Mouse (Mus musculus): ENCODE results near the gene BC048679. TPM values are rescaled to one million over a fixed set of nuclear protein-coding genes. Genes with fewer than 3 reads are reported as not detected.
"Not testable (repeated sequence)": the region's sequence is repeated elsewhere in the genome, so short reads cannot be mapped to it uniquely, and the experiment has no call there.

The BC048679 gene
- not detected for total RNA-seq (2021)
- long read RNA-seq, experiment 1: 0 reads
- long read RNA-seq, experiment 2: 0 reads

DNA sequence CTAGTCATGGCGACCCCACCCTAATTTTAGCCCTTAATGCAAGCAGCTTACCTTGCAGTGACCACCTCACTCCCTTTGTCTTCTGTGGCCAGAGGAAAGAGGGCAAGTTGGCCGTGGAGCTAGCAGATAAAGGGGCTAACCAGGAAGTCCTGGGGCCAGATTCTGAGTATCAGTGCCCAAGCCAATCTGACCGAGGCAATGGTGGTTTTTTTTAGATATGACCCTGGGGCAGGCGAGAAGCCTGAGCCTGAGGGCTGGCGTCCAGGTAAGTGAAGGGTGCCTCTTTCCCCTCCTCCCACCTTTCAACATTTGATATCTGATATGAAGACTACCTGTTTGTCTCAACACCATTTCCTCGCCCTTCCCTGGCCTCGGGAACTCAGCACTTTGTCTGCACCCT lies at the start of gene BC048679:
BC048679 (minus strand) TSS at position 101 of the 400 bp plus-strand sequence.
- no peak for DNase-seq

DNA sequence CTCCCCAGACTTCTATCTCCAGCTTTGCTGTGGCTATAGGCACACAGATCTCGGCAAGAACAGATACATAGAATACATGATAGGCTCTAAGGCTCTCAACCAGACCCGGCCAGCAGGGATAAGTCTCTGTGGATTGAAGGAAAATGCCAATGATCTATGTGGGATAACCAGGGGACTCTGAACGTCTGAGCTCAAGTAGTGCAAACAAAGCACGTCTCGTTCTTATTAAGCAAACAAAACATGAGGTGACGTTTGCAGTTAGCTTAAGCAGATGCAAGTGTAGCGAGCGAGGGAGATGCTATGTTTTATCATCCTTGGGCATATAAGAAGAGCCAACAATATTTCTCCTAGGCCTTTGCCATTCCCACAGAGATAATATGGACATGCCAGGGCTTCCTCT lies 44.9 kb upstream of the BC048679 start:
- no peak for DNase-seq

DNA sequence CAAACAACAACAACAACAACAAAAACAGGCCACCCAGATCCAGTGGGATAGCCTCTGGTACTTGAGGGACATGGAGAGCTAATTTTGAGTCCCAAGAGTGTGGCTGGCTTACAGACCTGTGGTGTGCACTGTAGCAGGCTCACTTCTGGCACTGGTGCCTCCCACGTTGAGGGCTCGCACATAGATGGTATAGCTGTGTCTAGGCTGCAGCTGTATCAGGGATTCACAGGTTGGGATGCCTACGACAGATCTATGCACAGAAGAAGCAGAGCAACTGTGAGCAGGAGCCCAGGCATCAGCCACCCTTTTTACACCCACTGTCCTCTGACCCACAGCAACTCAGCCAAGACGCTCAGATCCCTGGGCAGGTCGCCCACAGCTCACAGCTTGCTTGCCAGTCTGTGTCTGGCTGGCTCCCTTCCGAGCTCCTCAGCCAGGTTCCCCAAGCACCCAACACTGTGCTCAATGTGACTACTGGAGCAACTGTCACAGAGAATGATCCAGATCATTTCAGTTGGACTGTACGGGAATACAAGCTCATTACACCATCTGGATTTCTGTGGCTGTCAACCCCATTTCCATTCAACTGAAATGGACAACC lies 43.9 kb upstream of the BC048679 start:
- peak; percentile 86 for DNase-seq

DNA sequence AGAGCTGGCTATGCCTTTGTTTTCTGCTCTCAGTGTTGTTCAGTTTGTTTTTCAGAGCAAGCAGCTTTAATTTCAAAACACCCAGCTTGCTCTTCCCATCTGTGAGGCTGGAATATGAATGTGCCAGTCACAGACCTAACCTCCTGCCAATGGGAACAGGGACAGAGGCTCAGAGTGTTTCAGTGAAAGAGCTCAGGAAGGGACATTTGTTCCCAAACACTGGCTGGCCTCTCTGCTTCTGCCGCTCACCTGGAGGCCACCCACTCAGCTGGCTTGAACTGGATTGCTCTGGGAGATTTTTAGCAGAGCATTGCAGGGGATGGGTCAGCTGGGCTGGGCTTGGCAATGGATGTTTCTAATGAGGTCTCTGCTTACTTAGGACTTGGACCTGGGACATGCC lies 42.9 kb upstream of the BC048679 start:
- no peak for DNase-seq

DNA sequence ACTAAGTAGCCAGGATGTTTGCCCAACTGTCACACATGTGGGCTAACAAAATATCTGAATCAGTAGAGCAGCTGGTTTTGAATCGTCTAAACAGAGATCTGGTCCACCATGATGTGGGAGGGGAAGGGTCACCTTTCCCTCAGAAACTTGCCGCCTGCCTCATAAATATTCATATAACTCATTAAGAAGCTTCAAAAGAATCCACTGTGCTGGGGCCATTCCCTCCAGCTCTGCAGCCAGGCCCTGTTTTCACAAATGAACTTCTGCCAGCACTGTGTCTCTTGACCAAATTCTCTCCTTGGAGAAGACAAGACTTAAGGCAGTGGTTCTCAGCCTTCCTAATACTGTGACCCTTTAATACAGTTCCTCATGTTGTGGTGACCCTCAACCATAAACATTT lies 41.5 kb upstream of the BC048679 start:
- no peak for DNase-seq

DNA sequence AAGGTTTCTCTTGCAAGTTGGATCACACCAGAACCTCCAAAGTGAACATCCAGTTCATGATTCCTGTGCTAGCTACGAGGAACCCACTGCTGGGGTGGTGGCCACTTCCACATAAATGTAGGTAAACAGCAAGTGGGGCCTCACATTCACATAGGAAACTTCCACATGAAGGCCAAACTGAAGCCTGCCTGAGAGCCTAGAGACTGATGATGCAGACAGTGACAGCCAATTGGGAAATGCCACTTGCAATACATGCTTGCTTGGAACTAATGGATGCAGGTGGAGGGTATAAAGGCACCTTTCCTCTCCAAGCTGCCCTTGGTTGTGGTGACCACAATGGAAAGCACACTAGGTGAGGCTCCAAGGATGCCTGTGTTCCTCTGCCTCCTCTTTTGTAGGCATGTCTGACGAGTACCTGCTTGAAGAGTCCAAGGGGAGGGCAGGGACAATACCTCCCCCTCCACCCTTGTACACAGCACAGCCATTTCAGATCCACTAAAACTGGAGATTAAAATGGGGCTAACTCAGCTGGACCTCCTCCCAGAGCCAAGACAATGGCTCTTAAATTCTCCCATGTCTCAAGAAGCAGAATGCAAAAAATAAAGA lies 40.1 kb upstream of the BC048679 start:
- DNase-seq: no peak

DNA sequence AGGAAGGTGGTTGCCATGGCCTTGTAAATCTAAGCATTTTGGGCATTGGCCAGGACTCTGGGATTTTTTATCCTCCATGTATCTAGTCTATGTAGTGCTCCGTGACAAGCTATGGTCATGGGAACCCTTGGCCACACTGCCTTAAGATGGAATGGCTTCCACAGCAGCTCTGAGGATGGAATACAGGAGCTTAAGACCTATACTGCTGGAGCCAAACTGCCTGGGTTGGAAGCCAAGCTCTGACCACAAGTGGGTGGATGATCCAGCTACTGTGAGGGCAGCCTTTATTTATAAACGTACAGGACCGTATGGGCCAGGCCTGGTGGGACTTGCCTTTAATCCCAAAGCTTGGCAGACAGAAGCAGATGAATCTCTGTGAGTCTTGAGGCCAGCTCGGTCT lies 38.4 kb upstream of the BC048679 start:
- no peak for DNase-seq

DNA sequence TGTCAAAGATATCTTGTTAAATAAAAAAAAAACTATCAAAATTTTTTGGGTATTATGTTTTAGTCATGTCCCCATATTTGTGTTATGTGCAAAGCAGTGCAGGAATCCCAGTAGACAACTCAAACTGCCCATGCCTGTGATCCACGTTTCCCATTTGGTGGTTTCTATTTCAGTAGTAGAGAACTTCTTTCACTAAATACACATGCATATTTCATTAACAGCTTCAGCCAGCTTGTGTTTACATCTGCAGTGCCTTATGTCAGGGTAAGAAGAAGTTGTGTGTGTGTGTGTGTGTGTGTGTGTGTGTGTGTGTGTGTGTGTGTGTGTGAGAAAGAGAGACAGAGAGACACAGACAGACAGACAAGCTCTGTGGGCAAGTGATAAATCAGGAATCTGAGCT lies 33.4 kb upstream of the BC048679 start:
- DNase-seq: no peak

DNA sequence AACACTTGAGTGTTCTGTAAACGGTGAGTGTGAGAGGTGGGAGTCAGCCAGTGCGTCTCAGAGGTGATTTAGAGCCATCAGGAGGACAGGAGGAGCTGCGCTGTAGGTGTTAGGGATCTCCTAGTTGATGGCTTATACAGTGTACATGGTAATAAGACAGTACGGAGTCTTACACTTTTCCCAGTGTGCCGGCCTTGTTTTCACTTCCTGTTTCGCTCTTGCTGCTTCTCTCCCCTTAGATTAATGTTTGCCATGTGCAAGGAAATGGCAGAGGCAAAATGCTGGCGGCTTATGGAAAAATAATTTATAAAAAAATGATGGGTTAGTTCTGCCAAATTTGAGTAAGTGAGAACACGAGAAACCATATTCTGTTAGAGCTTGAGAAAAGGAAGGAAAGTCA lies 30.8 kb upstream of the BC048679 start:
- no peak for DNase-seq

DNA sequence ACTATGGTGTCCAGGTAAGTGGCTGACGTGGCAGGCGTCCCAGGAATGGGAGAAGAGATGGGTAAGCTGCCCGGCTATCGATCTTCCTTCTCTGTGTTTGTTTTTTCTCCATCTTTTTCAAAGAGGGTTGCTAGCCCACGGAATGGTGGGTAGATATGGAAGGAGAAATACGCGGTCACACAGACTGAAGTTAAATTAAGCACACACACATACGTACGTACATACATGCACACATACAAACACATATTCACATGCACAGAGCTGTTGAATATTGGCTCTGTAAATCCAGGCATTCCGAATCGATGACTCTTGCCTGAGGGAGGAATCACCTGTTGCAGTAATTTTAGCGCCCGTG lies 25.6 kb upstream of the BC048679 start:
- no peak for DNase-seq

DNA sequence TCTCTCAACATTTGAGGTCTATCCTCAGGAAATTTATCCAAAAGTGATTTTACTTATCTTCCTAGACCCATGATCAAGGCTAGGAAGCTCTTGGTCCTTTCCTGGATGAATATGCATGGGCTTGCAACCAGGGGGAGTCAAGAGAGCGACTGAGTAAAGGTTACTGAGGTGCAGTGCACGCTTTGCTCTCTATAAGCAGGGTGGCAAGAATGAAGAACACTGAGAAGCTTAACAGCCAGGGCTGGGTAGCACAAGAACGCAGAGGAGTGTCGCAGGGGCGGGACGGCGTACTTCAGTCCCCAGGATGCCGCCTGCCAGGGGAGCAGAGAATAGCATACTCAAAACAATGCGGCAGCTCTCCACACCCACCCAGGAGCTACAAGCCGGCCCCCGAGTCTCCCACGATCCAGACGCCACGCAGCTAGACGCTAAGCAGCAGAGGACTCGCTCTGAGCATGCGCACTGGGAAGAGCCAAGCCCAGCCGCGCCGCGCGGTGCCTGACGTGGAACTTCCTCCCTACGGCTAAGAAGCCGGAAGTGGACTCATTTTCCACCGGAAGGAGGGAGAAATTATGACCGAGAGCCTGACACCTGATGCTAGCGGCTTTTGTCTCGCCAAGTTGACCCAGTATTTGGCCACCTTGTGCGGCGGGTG lies 25.1 kb upstream of the BC048679 start:
- peak; percentile 86 for DNase-seq

DNA sequence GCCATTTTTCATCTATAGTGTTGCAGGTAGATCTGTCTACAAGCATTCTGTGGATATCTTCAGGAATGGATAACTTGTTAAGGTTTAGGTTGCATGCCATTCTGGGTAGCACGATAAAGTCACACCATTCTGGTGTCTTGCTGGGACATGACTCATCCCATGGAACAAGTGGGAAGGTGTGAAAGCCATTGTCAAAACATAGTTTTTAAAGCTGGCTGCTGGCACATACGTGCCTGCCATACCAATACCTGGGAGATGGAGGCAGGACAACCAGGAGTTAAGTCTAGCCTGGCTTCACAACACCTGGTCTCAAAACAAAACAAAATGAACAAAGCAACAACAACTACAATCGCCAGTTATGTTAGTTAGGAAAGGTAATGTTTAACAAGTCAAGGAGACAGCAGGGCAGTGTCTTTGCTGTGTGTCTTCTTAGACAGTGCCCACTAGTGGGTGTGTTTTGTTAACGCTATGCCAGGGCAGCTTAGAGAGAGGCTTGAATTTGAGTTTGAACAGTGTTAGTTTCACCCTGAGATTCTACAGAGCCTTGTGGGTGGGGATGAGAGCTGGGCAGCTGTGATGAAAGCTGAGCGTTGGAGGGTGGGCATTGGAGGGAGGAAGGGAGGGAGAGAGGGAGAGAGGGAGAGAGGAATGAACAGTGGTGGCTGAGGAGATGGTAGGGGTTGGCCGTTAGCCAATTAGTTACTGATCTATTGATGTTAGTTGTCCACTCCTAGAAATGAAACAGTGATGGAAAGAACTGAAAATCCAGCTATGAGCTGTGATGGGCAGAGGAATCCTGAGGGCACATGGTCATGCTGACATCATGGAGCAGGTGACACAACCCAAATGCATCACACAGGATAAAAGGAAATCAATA lies 18.3 kb upstream of the BC048679 start:
- DNase-seq: no peak

DNA sequence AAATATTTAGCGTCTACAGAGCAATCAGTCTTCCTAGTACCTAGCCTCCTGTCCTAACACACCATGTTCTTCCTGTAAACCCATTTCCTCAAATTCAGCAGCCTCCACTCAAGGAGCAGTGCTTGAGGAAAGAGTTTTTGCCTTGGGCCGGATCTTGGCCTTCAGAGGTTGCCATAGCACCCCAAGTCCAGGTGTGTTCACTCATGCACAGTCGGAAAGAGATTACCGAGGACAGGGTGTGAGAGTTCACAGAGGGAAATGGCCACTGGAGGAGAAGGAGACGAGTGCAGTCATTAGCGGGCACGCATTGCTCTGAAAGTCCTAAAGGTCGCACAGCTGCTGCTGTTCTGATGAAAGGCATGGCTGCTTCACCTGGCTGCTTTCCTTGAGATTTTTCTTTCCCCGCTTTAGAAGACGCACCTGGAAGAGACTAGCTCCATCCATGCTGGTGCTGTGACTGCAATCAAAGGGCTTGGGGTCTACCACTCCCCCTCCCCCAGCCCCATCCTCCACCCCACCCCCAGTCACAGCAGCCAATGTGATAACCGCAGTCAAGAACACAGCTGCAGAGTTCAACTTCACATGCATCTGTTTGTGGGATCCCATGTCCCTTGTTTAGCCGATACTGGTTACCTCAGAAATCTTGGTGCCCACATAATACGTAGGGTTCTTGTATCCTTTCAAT lies 17.0 kb upstream of the BC048679 start:
- no peak for DNase-seq

DNA sequence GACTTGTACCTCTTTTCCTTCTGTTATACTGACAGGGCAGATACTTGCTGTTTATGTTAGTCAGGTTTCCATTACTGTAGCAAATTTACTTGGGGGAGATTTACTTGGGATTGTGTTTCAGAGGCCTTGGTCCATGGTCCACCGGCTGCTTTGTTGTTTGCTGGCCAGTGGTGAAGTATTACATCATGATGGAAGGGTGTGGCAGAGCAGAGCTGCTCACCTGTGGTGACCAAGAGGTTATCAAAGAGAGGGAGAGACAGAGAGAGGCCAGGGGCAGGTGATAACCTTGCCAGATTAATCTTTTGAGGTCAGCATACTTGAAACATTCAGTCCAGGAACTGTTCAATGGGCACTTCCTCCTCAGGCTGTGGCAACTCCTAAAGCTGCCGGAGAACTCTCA lies 3.0 kb upstream of the BC048679 start:
- DNase-seq: no peak

DNA sequence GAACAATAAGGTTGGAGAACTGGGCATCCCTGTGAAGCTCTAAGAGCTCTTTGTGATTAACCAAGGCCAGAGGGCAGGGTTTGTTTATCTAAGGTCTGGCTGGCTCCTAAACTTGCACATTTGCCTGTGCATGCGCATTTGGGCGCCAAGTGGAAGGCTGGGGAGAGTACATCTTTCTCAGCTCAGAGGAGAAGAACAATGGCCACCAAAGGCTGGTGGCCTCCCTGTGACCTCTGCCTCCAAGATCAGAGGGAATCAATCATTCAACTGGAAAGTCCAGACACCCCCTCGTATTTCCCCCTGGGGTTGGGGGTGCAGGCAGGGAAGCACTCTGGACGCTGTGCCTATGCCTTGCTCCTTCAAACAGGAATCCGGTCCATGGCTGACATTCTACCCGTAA lies 910 bp downstream of the BC048679 start:
- DNase-seq: no peak

DNA sequence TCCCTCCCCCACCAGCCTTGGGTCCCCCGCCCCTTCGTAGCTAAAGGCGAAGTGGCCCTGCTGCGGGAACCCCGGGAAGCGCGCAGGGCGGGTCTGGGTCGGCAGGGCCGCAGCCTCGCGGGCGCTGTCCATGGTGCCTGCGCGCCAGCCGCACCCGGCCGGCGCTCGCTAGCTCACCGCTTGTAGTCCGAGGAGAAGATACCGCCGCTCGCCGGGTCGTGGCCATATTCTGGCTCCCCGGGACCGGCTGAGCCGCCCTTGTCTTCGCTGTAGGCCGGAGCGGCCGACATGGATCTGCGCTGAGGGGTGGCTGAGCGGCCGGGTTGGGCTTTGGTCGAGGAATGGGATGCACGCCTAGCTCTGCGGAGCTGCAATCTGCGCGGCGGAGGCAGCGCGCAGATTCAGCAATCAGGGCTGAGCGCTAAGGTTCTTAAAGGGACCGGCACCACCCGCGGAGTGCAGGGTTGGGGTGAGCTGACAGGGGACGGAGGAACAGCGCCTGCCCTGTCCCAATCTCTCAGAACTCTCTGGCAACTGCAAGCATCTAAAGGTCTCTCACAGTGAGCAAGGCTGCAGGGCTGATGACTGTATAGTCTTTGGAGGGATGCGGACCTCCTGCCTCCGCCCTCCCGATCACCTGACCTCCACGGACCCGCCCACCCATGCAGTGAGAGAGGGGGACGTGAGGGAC lies 4.6 kb downstream of the BC048679 start, which contains the start of gene Ap3b2:
Ap3b2 (minus strand) TSS at position 595 of the 691 bp plus-strand sequence.
- DNase-seq: peak; percentile 79

DNA sequence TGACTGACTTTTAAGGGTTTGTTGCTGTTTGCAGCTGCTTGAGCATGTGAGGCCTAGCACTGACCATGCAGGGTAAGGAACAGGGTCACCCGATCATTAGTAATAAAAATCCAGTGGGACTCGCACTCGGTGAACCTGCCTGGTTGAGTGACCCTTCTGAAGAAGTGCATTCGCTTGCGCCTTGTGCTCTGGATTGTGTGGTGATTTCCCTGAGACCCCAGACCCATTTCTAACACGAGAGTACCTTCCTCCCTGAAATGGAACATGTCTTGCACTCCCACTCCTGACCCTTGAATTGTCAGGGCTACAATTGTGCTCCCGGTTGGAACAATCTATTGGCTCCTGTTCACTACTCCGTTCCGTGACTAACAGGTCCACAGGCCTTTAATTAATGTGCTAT lies 5.5 kb downstream of the BC048679 start:
- DNase-seq: no peak

DNA sequence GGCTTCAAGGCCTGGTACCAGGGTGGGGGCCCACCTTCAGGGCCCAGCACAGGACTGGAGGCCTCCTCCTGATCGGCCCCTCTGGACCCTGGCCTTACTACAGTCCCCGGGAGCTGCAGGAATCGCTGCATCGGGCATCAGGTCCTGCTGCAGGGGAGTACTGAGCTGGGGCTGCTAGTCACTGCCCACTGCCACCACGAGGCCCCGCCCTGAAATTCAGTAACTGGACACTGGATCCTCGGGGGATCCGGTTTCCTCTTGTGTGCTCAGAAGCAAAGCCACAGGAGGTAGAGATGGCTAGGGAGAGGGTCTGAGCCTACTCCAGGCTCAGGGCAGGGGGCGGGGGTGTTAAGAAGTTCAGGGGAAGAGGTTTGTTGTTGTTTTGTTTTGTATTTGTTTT lies 8.4 kb downstream of the BC048679 start:
- no peak for DNase-seq

DNA sequence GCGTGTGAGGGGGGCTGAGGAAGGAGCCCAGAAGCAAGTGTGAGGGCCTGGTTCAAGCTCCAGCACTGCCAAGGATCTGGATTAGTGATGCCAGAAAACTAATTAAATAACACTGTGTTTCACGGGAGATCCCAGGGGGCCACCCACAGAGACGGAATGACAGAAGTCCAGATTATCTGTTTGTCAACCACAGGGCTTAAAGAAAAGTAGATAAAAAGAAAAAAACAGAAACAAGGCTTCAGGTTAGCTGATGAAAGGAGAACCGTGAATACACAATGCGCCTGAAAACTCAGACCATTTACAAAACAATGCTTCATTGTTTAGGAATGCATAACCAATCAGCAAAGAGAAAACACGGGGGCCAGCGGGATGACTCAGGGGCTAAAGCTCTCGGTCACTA lies 17.3 kb downstream of the BC048679 start:
- DNase-seq: no peak

DNA sequence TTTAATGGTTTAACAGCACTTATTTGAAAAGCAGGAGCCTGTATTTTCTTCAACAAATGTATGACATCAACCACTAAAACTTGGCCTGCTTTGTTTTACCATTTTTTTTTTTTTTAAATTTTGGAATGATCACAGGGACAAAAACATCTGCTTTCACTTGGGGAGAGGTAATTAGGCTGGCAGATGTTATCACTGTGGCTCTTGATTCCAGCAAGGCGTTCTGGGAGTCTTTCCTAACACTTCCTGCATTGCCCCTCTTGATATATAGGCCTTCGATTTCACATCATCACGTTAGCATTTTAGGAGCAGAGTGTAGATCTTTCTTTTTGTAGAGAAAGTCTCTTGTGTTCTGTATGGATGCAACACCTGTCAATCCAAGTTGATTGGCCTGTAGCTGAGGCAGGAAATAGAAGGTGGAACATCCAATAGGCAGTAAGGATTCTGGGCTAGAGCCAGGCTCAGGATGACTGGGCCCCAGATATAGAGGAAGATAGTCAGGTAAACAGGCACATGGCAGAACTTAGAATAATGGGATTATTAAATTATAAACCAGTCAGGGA lies 18.5 kb downstream of the BC048679 start:
- DNase-seq: no peak

DNA sequence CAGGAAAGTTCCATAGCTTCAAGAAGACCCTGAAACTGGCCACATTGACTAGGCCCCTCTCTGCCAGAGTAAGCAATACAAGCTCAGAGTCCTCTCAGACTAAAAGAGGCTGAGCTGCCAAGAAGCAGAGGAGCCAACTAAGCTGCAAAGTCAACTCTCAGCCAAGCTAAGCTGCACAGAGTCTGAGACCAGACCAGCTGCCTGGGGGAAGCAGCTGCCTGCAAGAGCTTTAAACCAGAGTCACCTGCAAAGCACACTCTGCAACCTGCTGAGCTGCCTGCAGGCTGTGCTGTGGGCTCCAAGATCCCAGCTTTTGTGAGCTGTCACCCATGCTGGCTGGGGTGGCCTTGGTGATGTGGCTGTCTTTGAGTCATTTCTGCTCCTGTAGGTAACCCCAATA lies 19.8 kb downstream of the BC048679 start:
- not testable (repeated sequence) for DNase-seq

All from gastrocnemius, postnatal 10 days (tissue).